In genomic region chr7:36679031-36679618, GRCm38 (mm10) we compare ENCODE assay signal across 9 mouse cellular contexts. TPM values are rescaled to one million over a fixed set of nuclear protein-coding genes. Genes with fewer than 3 reads are reported as not detected.
A peak's percentile ranks its signal among the peaks of the same experiment; 100 is the strongest.
DNase-seq lines count a peak whose midpoint lies in the region; ATAC-seq lines count a peak whose summit lies in the region.
"Had no signal": no experiment of that assay in that cellular context is flagged by ENCODE, and none has a peak within 500 bp of the region (broad histone marks: within the 10 kb centered on the region; RNA-seq: fewer than 3 reads in every experiment).

No protein-coding gene starts in this region.

- no peak for DNase-seq in heart, postnatal 14 days
- DNase-seq in left cerebral cortex, adult 9 months (ENCODE audit: low spot score in 2 of 2), result no peak
- DNase-seq in left cerebral cortex, postnatal 10 days (ENCODE audit: extremely low spot score in 1 of 2, low spot score in 2 of 2), result no peak
- DNase-seq in thymus, postnatal 0 days (ENCODE audit: low spot score), result no peak
- DNase-seq: spleen, adult 18-20 months had no signal

- H3K9ac ChIP-seq in heart, embryonic 12.5 days, result no peak overlapping the region
- peak overlapping the region; percentile 7; the same call in 1 of the 2 replicates for H3K9ac ChIP-seq in forebrain, embryonic 12.5 days
- H3K9ac ChIP-seq in limb, embryonic 12.5 days (replicated peaks), result no peak overlapping the region
- H3K9ac ChIP-seq in neural tube, embryonic 14.5 days (replicated peaks; ENCODE audit: low read depth, low read length), result no peak overlapping the region

- WGBS in heart, embryonic 12.5 days, result 6% methylated on average over 9 of the region's 9 CpGs
- WGBS in forebrain, embryonic 12.5 days, result 3% methylated on average over 9 of the region's 9 CpGs
- WGBS in limb, embryonic 12.5 days, result 5% methylated on average over 9 of the region's 9 CpGs
- 1% methylated on average over 9 of the region's 9 CpGs for WGBS in neural tube, embryonic 14.5 days

- no peak for ATAC-seq in heart, embryonic 12.5 days (ENCODE audit: insufficient number of reproducible peaks, low FRiP score)
- peak; percentile 27; the same call in 1 of the 2 replicates for ATAC-seq in forebrain, embryonic 12.5 days (ENCODE audit: low FRiP score)
- no peak for ATAC-seq in limb, embryonic 12.5 days (ENCODE audit: insufficient number of reproducible peaks, insufficient read depth, low FRiP score, low TSS enrichment, low read depth)
- no peak for ATAC-seq in neural tube, embryonic 14.5 days (ENCODE audit: low read depth)

- peak overlapping the region; percentile 37; the same call in 1 of the 2 replicates for H3K4me3 ChIP-seq in heart, embryonic 12.5 days
- peak overlapping the region; percentile 8; the same call in 1 of the 2 replicates for H3K4me3 ChIP-seq in forebrain, embryonic 12.5 days (replicated peaks)
- peak overlapping the region; percentile 28; the same call in 1 of the 2 replicates for H3K4me3 ChIP-seq in limb, embryonic 12.5 days (replicated peaks)
- no peak overlapping the region for H3K4me3 ChIP-seq in neural tube, embryonic 14.5 days (ENCODE audit: low read depth, low read length)

- peaks cover 15% of the 10 kb centered on the region for H3K4me1 ChIP-seq in heart, embryonic 12.5 days (replicated peaks)
- peaks cover 23% of the 10 kb centered on the region for H3K4me1 ChIP-seq in forebrain, embryonic 12.5 days
- peaks cover 27% of the 10 kb centered on the region for H3K4me1 ChIP-seq in limb, embryonic 12.5 days (replicated peaks)
- peaks cover 13% of the 10 kb centered on the region for H3K4me1 ChIP-seq in neural tube, embryonic 14.5 days (ENCODE audit: control insufficient read depth, insufficient read depth, low read length)

- no peak overlapping the region for H3K27ac ChIP-seq in heart, embryonic 12.5 days (ENCODE audit: poor library complexity, severe bottlenecking)
- no peak overlapping the region for H3K27ac ChIP-seq in forebrain, embryonic 12.5 days
- H3K27ac ChIP-seq in limb, embryonic 12.5 days, result no peak overlapping the region
- no peak overlapping the region for H3K27ac ChIP-seq in neural tube, embryonic 14.5 days (ENCODE audit: low read depth, low read length)

- no peaks in the 10 kb centered on the region for H3K9me3 ChIP-seq in heart, embryonic 12.5 days (replicated peaks)
- H3K9me3 ChIP-seq in forebrain, embryonic 12.5 days, result no peaks in the 10 kb centered on the region
- no peaks in the 10 kb centered on the region for H3K9me3 ChIP-seq in limb, embryonic 12.5 days
- H3K9me3 ChIP-seq in neural tube, embryonic 14.5 days (ENCODE audit: control insufficient read depth, low read length), result no peaks in the 10 kb centered on the region

- intact Hi-C loops in heart, postnatal 14 days (cut with DNase I), result no loop called here
- intact Hi-C loops in left cerebral cortex, postnatal 10 days (cut with DNase I), result no loop called here

- peaks cover 65% of the 10 kb centered on the region for H3K27me3 ChIP-seq in heart, embryonic 12.5 days (replicated peaks)
- peaks cover 55% of the 10 kb centered on the region for H3K27me3 ChIP-seq in forebrain, embryonic 12.5 days
- peaks cover 34% of the 10 kb centered on the region for H3K27me3 ChIP-seq in limb, embryonic 12.5 days
- no peaks in the 10 kb centered on the region for H3K27me3 ChIP-seq in neural tube, embryonic 14.5 days (ENCODE audit: control insufficient read depth, insufficient read depth, low read length)

- H3K4me2 ChIP-seq in heart, embryonic 12.5 days, result peak overlapping the region; percentile 4; the same call in 1 of the 2 replicates
- H3K4me2 ChIP-seq in forebrain, embryonic 12.5 days, result peak overlapping the region; percentile 57
- H3K4me2 ChIP-seq in limb, embryonic 12.5 days, result peak overlapping the region; percentile 60
- H3K4me2 ChIP-seq in neural tube, embryonic 14.5 days (ENCODE audit: low read depth, low read length), result peak overlapping the region; percentile 50

- H3K36me3 ChIP-seq in heart, embryonic 12.5 days, result no peaks in the 10 kb centered on the region
- no peaks in the 10 kb centered on the region for H3K36me3 ChIP-seq in forebrain, embryonic 12.5 days (replicated peaks)
- H3K36me3 ChIP-seq in limb, embryonic 12.5 days, result no peaks in the 10 kb centered on the region
- H3K36me3 ChIP-seq in neural tube, embryonic 14.5 days (ENCODE audit: control insufficient read depth, insufficient read depth, low read length), result no peaks in the 10 kb centered on the region

RNA-seq across cellular contexts. Expression of gene Tshz3, which starts 18.8 kb away (rescaled TPM):
- 1.4 and 2.1 TPM in 2 replicates for polyA plus RNA-seq in heart, embryonic 12.5 days (2016; fragmentation: Nextera tagmentation; extraction: Ambion mirVana)
- total RNA-seq in heart, postnatal 14 days (2021), result 1 to 10 TPM; 5.7 to 6.1 TPM
- 9.9 and 12.6 TPM in 2 replicates for polyA plus RNA-seq in forebrain, embryonic 12.5 days (2016; fragmentation: Nextera tagmentation; extraction: Ambion mirVana)
- polyA plus RNA-seq in limb, embryonic 12.5 days (2016; fragmentation: Nextera tagmentation; extraction: Ambion mirVana), result 10.4 and 10.8 TPM in 2 replicates
- 87.2 and 104 TPM in 2 replicates for polyA plus RNA-seq in neural tube, embryonic 14.5 days (2014; fragmentation: Nextera tagmentation; extraction: Ambion mirVana)
- 10 to 100 TPM; 47.5 to 52.3 TPM for total RNA-seq in left cerebral cortex, postnatal 10 days (2021)
- polyA plus RNA-seq in thymus, postnatal 0 days (2015; fragmentation: Nextera tagmentation; extraction: Ambion mirVana), result 0.64 and 0.99 TPM in 2 replicates

Comparison
In these comparisons a context has a peak if more than half of its experiments do, and no peak if none do; other contexts are left out.
1. H3K4me2 ChIP-seq: peak in every context shown above with its lines; median percentile 60 in limb, embryonic 12.5 days; 57 in forebrain, embryonic 12.5 days; 50 in neural tube, embryonic 14.5 days; 4 in heart, embryonic 12.5 days.